Comparison of ENCODE assay signal across 9 mouse cellular contexts in genomic region chr3:97185098-97185860, GRCm38 (mm10). TPM values are rescaled to one million over a fixed set of nuclear protein-coding genes. Genes with fewer than 3 reads are reported as not detected.
DNase-seq lines count a peak whose midpoint lies in the region; ATAC-seq and TF ChIP-seq lines count a peak whose summit lies in the region.
"Had no signal": no experiment of that assay in that cellular context is flagged by ENCODE, and none has a peak within 500 bp of the region (broad histone marks: within the 10 kb centered on the region; RNA-seq: fewer than 3 reads in every experiment).

No protein-coding gene starts in this region.

- WGBS in kidney, embryonic 15.5 days, result 47% methylated on average over 10 of the region's 10 CpGs
- 45% methylated on average over 10 of the region's 10 CpGs for WGBS in bone marrow, adult 2 months
- WGBS in embryonic facial prominence, embryonic 14.5 days, result 43% methylated on average over 10 of the region's 10 CpGs

- peak; percentile 85 for TF ChIP-seq CTCF in bone marrow, adult 2 months (IDR thresholded peaks at IDR 0.05; ENCODE audit: control insufficient read depth, insufficient read depth, low read length)

- H3K36me3 ChIP-seq in kidney, embryonic 15.5 days, result no peaks in the 10 kb centered on the region
- H3K36me3 ChIP-seq in embryonic facial prominence, embryonic 14.5 days (ENCODE audit: control insufficient read depth, insufficient read depth, low read length), result no peaks in the 10 kb centered on the region
- H3K36me3 ChIP-seq: liver, embryonic 15.5 days had no signal

- TF ChIP-seq POLR2A in bone marrow, adult 2 months (IDR thresholded peaks at IDR 0.05; ENCODE audit: borderline replicate concordance, control insufficient read depth, low read depth, low read length), result no peak

- no peak overlapping the region for H3K27ac ChIP-seq in kidney, embryonic 15.5 days
- no peak overlapping the region for H3K27ac ChIP-seq in bone marrow, adult 2 months (ENCODE audit: control insufficient read depth, insufficient read depth, low read depth, low read length, poor library complexity)
- no peak overlapping the region for H3K27ac ChIP-seq in embryonic facial prominence, embryonic 14.5 days (replicated peaks; ENCODE audit: low read depth, low read length)
- H3K27ac ChIP-seq: liver, embryonic 15.5 days had no signal

- ATAC-seq in kidney, embryonic 15.5 days (replicated peaks; ENCODE audit: low FRiP score), result no peak
- ATAC-seq in embryonic facial prominence, embryonic 14.5 days (ENCODE audit: low read depth), result 0 out of 2 replicates have a peak, but pooled peaks have one; percentile 27

- H3K27me3 ChIP-seq in kidney, embryonic 15.5 days, result 0 out of 2 replicates have a peak, but pooled peaks cover 6% of the 10 kb centered on the region
- no peaks in the 10 kb centered on the region for H3K27me3 ChIP-seq in embryonic facial prominence, embryonic 14.5 days (replicated peaks; ENCODE audit: control insufficient read depth, insufficient read depth, low read length)
- H3K27me3 ChIP-seq: liver, embryonic 15.5 days had no signal

- no peak overlapping the region for H3K4me3 ChIP-seq in kidney, embryonic 15.5 days (replicated peaks)
- no peak overlapping the region for H3K4me3 ChIP-seq in bone marrow, adult 2 months (replicated peaks; ENCODE audit: control insufficient read depth, low read depth, low read length)
- H3K4me3 ChIP-seq in embryonic facial prominence, embryonic 14.5 days (ENCODE audit: low read depth, low read length), result no peak overlapping the region
- H3K4me3 ChIP-seq: liver, embryonic 15.5 days had no signal

- H3K9me3 ChIP-seq in kidney, embryonic 15.5 days (replicated peaks), result no peaks in the 10 kb centered on the region
- no peaks in the 10 kb centered on the region for H3K9me3 ChIP-seq in embryonic facial prominence, embryonic 14.5 days (ENCODE audit: control insufficient read depth, low read length)
- H3K9me3 ChIP-seq: liver, embryonic 15.5 days had no signal

- no peak overlapping the region for H3K9ac ChIP-seq in kidney, embryonic 15.5 days
- H3K9ac ChIP-seq in embryonic facial prominence, embryonic 14.5 days (ENCODE audit: low read depth, low read length), result no peak overlapping the region
- H3K9ac ChIP-seq: liver, embryonic 15.5 days had no signal

- peak; percentile 62 for DNase-seq in kidney, adult 11 months
- peak; percentile 88 for DNase-seq in embryonic facial prominence, embryonic 14.5 days (ENCODE audit: low spot score)
- peak; percentile 82 for DNase-seq in heart, postnatal 4 days
- DNase-seq in layer of hippocampus, adult 9-10 months (ENCODE audit: low spot score), result peak; percentile 49
- peak; percentile 75 for DNase-seq in lung, postnatal 25 days (ENCODE audit: low spot score)
- peak; percentile 80 to 84 for DNase-seq in right cerebral cortex, postnatal 10 days (ENCODE audit: low spot score in 2 of 2)

- 0 out of 2 replicates have a peak, but pooled peaks cover 5% of the 10 kb centered on the region for H3K4me1 ChIP-seq in kidney, embryonic 15.5 days
- H3K4me1 ChIP-seq in bone marrow, adult 2 months (ENCODE audit: control insufficient read depth, insufficient read depth, low read length), result no peaks in the 10 kb centered on the region
- H3K4me1 ChIP-seq in embryonic facial prominence, embryonic 14.5 days (ENCODE audit: control insufficient read depth, insufficient read depth, low read length), result no peaks in the 10 kb centered on the region; the same call in 1 of the 2 replicates
- H3K4me1 ChIP-seq: liver, embryonic 15.5 days had no signal

- H3K4me2 ChIP-seq in kidney, embryonic 15.5 days, result no peak overlapping the region
- no peak overlapping the region for H3K4me2 ChIP-seq in embryonic facial prominence, embryonic 14.5 days (ENCODE audit: low read depth, low read length)
- H3K4me2 ChIP-seq: liver, embryonic 15.5 days had no signal

RNA-seq across cellular contexts. Expression of gene Acp6, which starts 26.7 kb away (rescaled TPM):
- 53.7 and 55.0 TPM in 2 replicates for polyA plus RNA-seq in kidney, embryonic 15.5 days (2015; fragmentation: Nextera tagmentation; extraction: Ambion mirVana)
- 7.1 and 16.0 TPM in 2 replicates for polyA plus RNA-seq in bone marrow, adult 2 months (2011; ENCODE audit: insufficient read depth, insufficient read length, low replicate concordance, missing spikeins)
- polyA plus RNA-seq in embryonic facial prominence, embryonic 14.5 days (2014; fragmentation: Nextera tagmentation; extraction: Ambion mirVana), result 31.5 and 35.3 TPM in 2 replicates
- 10 to 100 TPM; 32.5 to 33.8 TPM for total RNA-seq in heart, postnatal 4 days (2021)
